Mouse (Mus musculus): Measurements from ENCODE around the gene Nkx2-2.

GRCm38 (mm10) chr2:147188074-147188700 lies 5.9 kb downstream of the Nkx2-2 start:
- TF ChIP-seq CTCF (IDR thresholded peaks at IDR 0.05; ENCODE audit: extremely low read depth, insufficient read length, insufficient replicate concordance, low read depth, low read length) (no peak), POLR2A (IDR thresholded peaks at IDR 0.05; ENCODE audit: low read depth, low read length) (no peak)
